Mouse (Mus musculus) heart, adult 9 months (tissue): ENCODE data around the gene Macc1.
"Not testable (repeated sequence)": the region's sequence is repeated elsewhere in the genome, so short reads cannot be mapped to it uniquely, and the experiment has no call there.

Source experiments
- DNase-seq, 2 experiments: peaks; one replicate each; pipeline ENCODE4 v3.0.0; 2022; ENCODE audit warnings: low spot score in 2 of 2

Gene Macc1

GRCm38 (mm10) chr12:119313970-119314369 lies at the start of gene Macc1:
Gene Macc1, plus strand, starts transcription at chr12:119314270.
- no peak for DNase-seq

- no peak for DNase-seq
These were observed 49.6 kb upstream of the Macc1 start for GRCm38 (mm10) chr12:119264506-119264905.

GRCm38 (mm10) chr12:119268723-119269122 lies 45.3 kb upstream of the Macc1 start:
- no peak for DNase-seq

GRCm38 (mm10) chr12:119270036-119270435 lies 44.0 kb upstream of the Macc1 start:
- DNase-seq, result no peak

GRCm38 (mm10) chr12:119271964-119272363 lies 42.1 kb upstream of the Macc1 start:
- DNase-seq, result no peak

- DNase-seq, result no peak
These were observed 40.5 kb upstream of the Macc1 start for GRCm38 (mm10) chr12:119273605-119274004.

- DNase-seq, result no peak
These were observed 37.8 kb upstream of the Macc1 start for GRCm38 (mm10) chr12:119276282-119276681.

GRCm38 (mm10) chr12:119291618-119292017 lies 22.5 kb upstream of the Macc1 start:
- no peak for DNase-seq

- DNase-seq, result no peak
These were observed 10.5 kb upstream of the Macc1 start for GRCm38 (mm10) chr12:119303618-119304017.

- no peak for DNase-seq
These were observed 881 bp upstream of the Macc1 start for GRCm38 (mm10) chr12:119313014-119313763.

GRCm38 (mm10) chr12:119318799-119319198 lies 4.7 kb downstream of the Macc1 start:
- no peak for DNase-seq

GRCm38 (mm10) chr12:119325400-119325799 lies 11.3 kb downstream of the Macc1 start:
- DNase-seq, result no peak

- DNase-seq, result no peak
These were observed 16.6 kb downstream of the Macc1 start for GRCm38 (mm10) chr12:119330644-119331043.

- DNase-seq, result no peak
These were observed 19.3 kb downstream of the Macc1 start for GRCm38 (mm10) chr12:119333376-119333775.

GRCm38 (mm10) chr12:119352579-119352978 lies 38.5 kb downstream of the Macc1 start:
- DNase-seq, result not testable (repeated sequence)

- no peak for DNase-seq
These were observed 43.6 kb downstream of the Macc1 start for GRCm38 (mm10) chr12:119357418-119358241.

GRCm38 (mm10) chr12:119358242-119358515 lies 44.1 kb downstream of the Macc1 start:
- DNase-seq, result no peak

- no peak for DNase-seq
These were observed 51.0 kb downstream of the Macc1 start for GRCm38 (mm10) chr12:119365041-119365440.

GRCm38 (mm10) chr12:119369832-119370231 lies 55.8 kb downstream of the Macc1 start:
- no peak for DNase-seq

GRCm38 (mm10) chr12:119372359-119372758 lies 58.3 kb downstream of the Macc1 start:
- DNase-seq, result no peak

GRCm38 (mm10) chr12:119376879-119377278 lies 62.8 kb downstream of the Macc1 start:
- no peak for DNase-seq

- DNase-seq, result no peak
These were observed 67.8 kb downstream of the Macc1 start for GRCm38 (mm10) chr12:119381839-119382238.

- no peak for DNase-seq
These were observed 72.2 kb downstream of the Macc1 start for GRCm38 (mm10) chr12:119386243-119386642.
